In genomic region chr1:166281836-166282235, GRCm38 (mm10) we compare ENCODE assay signal across 12 mouse cellular contexts. TPM values are rescaled to one million over a fixed set of nuclear protein-coding genes. Genes with fewer than 3 reads are reported as not detected.
DNase-seq lines count a peak whose midpoint lies in the region; ATAC-seq lines count a peak whose summit lies in the region.
"Had no signal": no experiment of that assay in that cellular context is flagged by ENCODE, and none has a peak within 500 bp of the region (broad histone marks: within the 10 kb centered on the region; RNA-seq: fewer than 3 reads in every experiment).

No protein-coding gene starts in this region.

- peak overlapping the region; percentile 96 for H3K27ac ChIP-seq in forebrain, embryonic 12.5 days
- H3K27ac ChIP-seq in hindbrain, embryonic 16.5 days (ENCODE audit: low read depth, low read length): 0 out of 2 replicates have a peak overlapping the region, but pooled peaks have one; percentile 0
- H3K27ac ChIP-seq in neural tube, embryonic 11.5 days (ENCODE audit: low read depth, low read length): peak overlapping the region; percentile 93; the same call in 1 of the 2 replicates
- H3K27ac ChIP-seq: embryonic facial prominence, embryonic 15.5 days had no signal

- H3K9ac ChIP-seq in forebrain, embryonic 12.5 days: no peak overlapping the region
- H3K9ac ChIP-seq in hindbrain, embryonic 16.5 days (ENCODE audit: low read depth, low read length): no peak overlapping the region
- no peak overlapping the region for H3K9ac ChIP-seq in neural tube, embryonic 11.5 days (ENCODE audit: low read length)
- H3K9ac ChIP-seq: embryonic facial prominence, embryonic 15.5 days; liver, postnatal 0 days had no signal

- H3K4me1 ChIP-seq in forebrain, embryonic 12.5 days: peaks cover 94% of the 10 kb centered on the region
- peaks cover 54% of the 10 kb centered on the region for H3K4me1 ChIP-seq in hindbrain, embryonic 16.5 days (ENCODE audit: control insufficient read depth, insufficient read depth, low read depth, low read length)
- peaks cover 55% of the 10 kb centered on the region for H3K4me1 ChIP-seq in neural tube, embryonic 11.5 days (ENCODE audit: control insufficient read depth, insufficient read depth, low read length)

- H3K4me3 ChIP-seq in forebrain, embryonic 12.5 days (replicated peaks): no peak overlapping the region
- H3K4me3 ChIP-seq in hindbrain, embryonic 16.5 days (ENCODE audit: low read length): no peak overlapping the region
- no peak overlapping the region for H3K4me3 ChIP-seq in neural tube, embryonic 11.5 days (ENCODE audit: low read depth, low read length)

- H3K4me2 ChIP-seq in forebrain, embryonic 12.5 days: peak overlapping the region; percentile 47; the same call in 1 of the 2 replicates
- no peak overlapping the region for H3K4me2 ChIP-seq in hindbrain, embryonic 16.5 days (ENCODE audit: low read length)
- H3K4me2 ChIP-seq in neural tube, embryonic 11.5 days (ENCODE audit: low read depth): peak overlapping the region; percentile 3; the same call in 1 of the 2 replicates

- peak; percentile 38 for DNase-seq in embryo, embryonic 10.5 days (ENCODE audit: low spot score)
- DNase-seq in embryo, embryonic 10 days (ENCODE audit: low spot score): no peak
- no peak for DNase-seq in neural tube, embryonic 11.5 days (ENCODE audit: low spot score)
- no peak for DNase-seq in frontal cortex, postnatal 10 days (ENCODE audit: low spot score in 2 of 2)
- DNase-seq in thymus, postnatal 25 days: no peak
- DNase-seq in right cerebral cortex, adult 18-20 months: no peak
- DNase-seq: cerebellum, postnatal 10 days; liver, postnatal 0 days had no signal

- no peaks in the 10 kb centered on the region for H3K36me3 ChIP-seq in forebrain, embryonic 12.5 days (replicated peaks)
- H3K36me3 ChIP-seq in hindbrain, embryonic 16.5 days (ENCODE audit: control insufficient read depth, insufficient read depth, low read length): no peaks in the 10 kb centered on the region
- no peaks in the 10 kb centered on the region for H3K36me3 ChIP-seq in neural tube, embryonic 11.5 days (ENCODE audit: control insufficient read depth, insufficient read depth, low read length)
- H3K36me3 ChIP-seq: embryonic facial prominence, embryonic 15.5 days had no signal

- WGBS in forebrain, embryonic 12.5 days: 15% methylated on average over 3 of the region's 3 CpGs
- 34% methylated on average over 3 of the region's 3 CpGs for WGBS in hindbrain, embryonic 16.5 days
- 9% methylated on average over 3 of the region's 3 CpGs for WGBS in neural tube, embryonic 11.5 days

- no peaks in the 10 kb centered on the region for H3K9me3 ChIP-seq in forebrain, embryonic 12.5 days
- no peaks in the 10 kb centered on the region for H3K9me3 ChIP-seq in hindbrain, embryonic 16.5 days (ENCODE audit: control insufficient read depth, low read length)
- no peaks in the 10 kb centered on the region for H3K9me3 ChIP-seq in neural tube, embryonic 11.5 days (ENCODE audit: control insufficient read depth, low read length)
- H3K9me3 ChIP-seq: embryonic facial prominence, embryonic 15.5 days had no signal

- no peaks in the 10 kb centered on the region for H3K27me3 ChIP-seq in forebrain, embryonic 12.5 days
- no peaks in the 10 kb centered on the region for H3K27me3 ChIP-seq in hindbrain, embryonic 16.5 days (replicated peaks; ENCODE audit: control insufficient read depth, insufficient read depth, low read length)
- H3K27me3 ChIP-seq in neural tube, embryonic 11.5 days (ENCODE audit: control insufficient read depth, insufficient read depth, low read length): no peaks in the 10 kb centered on the region
- H3K27me3 ChIP-seq: embryonic facial prominence, embryonic 15.5 days had no signal

- no peak for ATAC-seq in forebrain, embryonic 12.5 days (ENCODE audit: low FRiP score)
- no peak for ATAC-seq in hindbrain, embryonic 16.5 days
- ATAC-seq in neural tube, embryonic 11.5 days (ENCODE audit: insufficient read depth, low FRiP score, low TSS enrichment): no peak
- ATAC-seq: inflammation-experienced regulatory T-cells, adult 6 months; liver, postnatal 0 days had no signal

RNA-seq across cellular contexts. Expression of gene Ildr2, which starts 27.9 kb away (rescaled TPM):
- polyA plus RNA-seq in forebrain, embryonic 12.5 days (2016; fragmentation: Nextera tagmentation; extraction: Ambion mirVana): 8.4 and 10.2 TPM in 2 replicates
- 3.3 TPM in 2 replicates for polyA plus RNA-seq in hindbrain, embryonic 16.5 days (2015; fragmentation: Nextera tagmentation; extraction: Ambion mirVana)
- polyA plus RNA-seq in neural tube, embryonic 11.5 days (2014; fragmentation: Nextera tagmentation; extraction: Ambion mirVana): 4.6 and 5.1 TPM in 2 replicates
- polyA plus RNA-seq: inflammation-experienced regulatory T-cells, adult 6 months had no signal

RNA-seq across cellular contexts. Expression of gene Mael, which starts 43.3 kb away (rescaled TPM):
- not detected in 2 replicates for polyA plus RNA-seq in forebrain, embryonic 12.5 days (2016; fragmentation: Nextera tagmentation; extraction: Ambion mirVana)
- 0.17 and 0.29 TPM in 2 replicates for polyA plus RNA-seq in hindbrain, embryonic 16.5 days (2015; fragmentation: Nextera tagmentation; extraction: Ambion mirVana)
- polyA plus RNA-seq in neural tube, embryonic 11.5 days (2014; fragmentation: Nextera tagmentation; extraction: Ambion mirVana): not detected in 2 replicates
- polyA plus RNA-seq: embryonic facial prominence, embryonic 15.5 days; inflammation-experienced regulatory T-cells, adult 6 months; liver, postnatal 0 days had no signal

Comparison
In these comparisons a context has a peak if more than half of its experiments do, and no peak if none do; other contexts are left out.
1. H3K27ac ChIP-seq: peak in every context shown above with its lines; median percentile 96 in forebrain, embryonic 12.5 days; 93 in neural tube, embryonic 11.5 days; 0 in hindbrain, embryonic 16.5 days.